Mouse (Mus musculus) embryo, embryonic 10.5 days (tissue): ENCODE measurements at regions not wholly inside any gene's neighbourhood (a gene's known extent, or its start where the extent isn't known, plus 50 kb on each side); places are given as distances from the start of the nearest gene placed in this dataset.
A peak's percentile ranks its signal among the peaks of the same experiment; 100 is the strongest.

Experiments used
- DNase-seq: peaks from one replicate; pipeline ENCODE4 v3.0.0-alpha.2; 2015; ENCODE audit warnings: low spot score

- peak; percentile 75 for DNase-seq
These were observed 460.9 kb upstream of the Intu start for GRCm38 (mm10) chr3:40070137-40070667.

GRCm38 (mm10) chr3:40076824-40077223 lies 454.3 kb upstream of the Intu start:
- no peak for DNase-seq

GRCm38 (mm10) chr3:40085116-40085515 lies 446.0 kb upstream of the Intu start:
- no peak for DNase-seq

GRCm38 (mm10) chr3:40091773-40092343 lies 439.2 kb upstream of the Intu start:
- DNase-seq = no peak

- DNase-seq = no peak
These were observed 438.2 kb upstream of the Intu start for GRCm38 (mm10) chr3:40092765-40093368.

- no peak for DNase-seq
These were observed 437.0 kb upstream of the Intu start for GRCm38 (mm10) chr3:40094040-40094439.

- DNase-seq = no peak
These were observed 436.4 kb upstream of the Intu start for GRCm38 (mm10) chr3:40094701-40095100.

- DNase-seq = peak; percentile 66
These were observed 428.4 kb upstream of the Intu start for GRCm38 (mm10) chr3:40102698-40103097.

GRCm38 (mm10) chr3:40114811-40115210 lies 416.3 kb upstream of the Intu start:
- no peak for DNase-seq

- DNase-seq = no peak
These were observed 412.5 kb upstream of the Intu start for GRCm38 (mm10) chr3:40118551-40118950.

- DNase-seq = peak; percentile 20
These were observed 411.6 kb upstream of the Intu start for GRCm38 (mm10) chr3:40119462-40119861.

- DNase-seq = peak; percentile 81
These were observed 410.7 kb upstream of the Intu start for GRCm38 (mm10) chr3:40120298-40120875.

- DNase-seq = peak; percentile 64
These were observed 407.4 kb upstream of the Intu start for GRCm38 (mm10) chr3:40123558-40124236.

- DNase-seq = no peak
These were observed 404.2 kb upstream of the Intu start for GRCm38 (mm10) chr3:40126903-40127302.

GRCm38 (mm10) chr3:40130858-40131584 lies 400.1 kb upstream of the Intu start:
- no peak for DNase-seq

GRCm38 (mm10) chr3:40138671-40139070 lies 392.4 kb upstream of the Intu start:
- no peak for DNase-seq

- no peak for DNase-seq
These were observed 388.9 kb upstream of the Intu start for GRCm38 (mm10) chr3:40142229-40142628.

- DNase-seq = no peak
These were observed 372.5 kb upstream of the Intu start for GRCm38 (mm10) chr3:40158631-40159030.

- peak; percentile 26 for DNase-seq
These were observed 371.4 kb upstream of the Intu start for GRCm38 (mm10) chr3:40159591-40160145.

- no peak for DNase-seq
These were observed 366.9 kb upstream of the Intu start for GRCm38 (mm10) chr3:40164181-40164580.

GRCm38 (mm10) chr3:40167970-40168626 lies 363.0 kb upstream of the Intu start:
- peak; percentile 27 for DNase-seq
